Mouse (Mus musculus) embryonic fibroblast, embryonic 13.5 days (primary cell): ENCODE results near the gene Anxa6. TPM values are rescaled to one million over a fixed set of nuclear protein-coding genes. Genes with fewer than 3 reads are reported as not detected.

ENCODE experiments used
- H3K27ac ChIP-seq: 2 replicates; pipeline ENCODE4 v1.5.1; 2012; ENCODE audit warnings: low read length, control low read depth, inconsistent platforms; ENCODE audit not compliant: insufficient read depth
- H3K4me1 ChIP-seq: 2 replicates; pipeline ENCODE4 v1.6.1; 2011; ENCODE audit warnings: low read length; ENCODE audit not compliant: control insufficient read depth, insufficient read depth
- H3K4me3 ChIP-seq: 2 replicates; pipeline ENCODE4 v1.5.1; 2011; ENCODE audit warnings: mild to moderate bottlenecking, control low read depth, low read length; ENCODE audit not compliant: insufficient read depth
- CTCF ChIP-seq: IDR thresholded peaks from 2 replicates; pipeline ENCODE4 v1.5.1; 2011; ENCODE audit warnings: mild to moderate bottlenecking, control low read depth, low read length, moderate library complexity, borderline replicate concordance; ENCODE audit not compliant: insufficient read depth
- POLR2A ChIP-seq: IDR thresholded peaks from 2 replicates; pipeline ENCODE4 v1.6.1; 2011; ENCODE audit warnings: low read depth, mild to moderate bottlenecking, control low read depth, low read length, moderate library complexity
- polyA plus RNA-seq: library from polyadenylated mRNA; stranded (reverse); fragments of >200 nt; gene quantifications from 2 replicates; pipeline ENCODE4 v1.2.4, GENCODE M21; 2011; ENCODE audit warnings: low read depth; ENCODE audit not compliant: missing spikeins, insufficient read length

Gene Anxa6
- polyA plus RNA-seq, 1 experiment = 288 TPM

DNA sequence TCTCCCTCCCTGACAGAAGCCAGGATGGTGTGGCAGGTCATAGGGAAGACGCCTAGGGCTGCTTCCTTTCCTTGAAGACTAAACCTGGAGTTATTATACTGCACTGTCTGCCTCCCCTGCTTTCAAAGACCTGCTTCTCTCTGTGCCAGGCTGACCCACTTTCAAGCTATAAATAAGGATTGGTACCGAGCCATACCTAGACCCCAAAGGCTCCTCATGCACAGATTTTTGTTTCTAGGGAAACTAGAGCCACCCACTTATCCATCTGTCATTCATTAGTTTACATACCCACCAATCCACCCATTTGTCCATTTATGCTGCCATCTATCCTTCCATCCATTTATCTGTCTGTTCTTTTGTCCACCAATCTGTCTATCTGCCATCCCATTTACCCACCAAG, 16.0 kb downstream of the Anxa6 start:
- H3K27ac ChIP-seq = no peak overlapping the region
- TF ChIP-seq CTCF = no peak
- no peak for TF ChIP-seq POLR2A
- peaks cover 15% of the 10 kb centered on the region for H3K4me1 ChIP-seq
- no peak overlapping the region for H3K4me3 ChIP-seq

DNA sequence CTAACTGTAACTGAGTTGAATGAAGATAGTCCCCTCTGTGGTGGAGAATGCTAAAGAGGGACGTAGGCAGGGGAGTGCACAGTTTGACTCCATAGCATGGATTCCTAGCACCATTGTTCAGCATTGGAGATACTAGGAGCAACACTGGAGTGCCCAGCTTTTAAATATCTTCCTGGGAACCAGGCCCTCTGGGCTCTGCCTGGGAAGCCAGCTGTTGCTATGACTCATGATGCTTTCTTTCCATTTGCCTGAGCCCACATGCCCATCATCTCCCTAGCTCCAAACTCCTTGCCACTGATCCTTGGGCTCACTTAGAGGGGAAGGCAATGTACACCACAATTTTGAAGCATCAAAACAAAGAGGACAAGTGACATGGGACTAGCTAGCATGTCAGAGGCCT, 16.5 kb downstream of the Anxa6 start:
- no peak overlapping the region for H3K4me3 ChIP-seq
- peaks cover 10% of the 10 kb centered on the region for H3K4me1 ChIP-seq
- no peak for TF ChIP-seq POLR2A
- no peak for TF ChIP-seq CTCF

DNA sequence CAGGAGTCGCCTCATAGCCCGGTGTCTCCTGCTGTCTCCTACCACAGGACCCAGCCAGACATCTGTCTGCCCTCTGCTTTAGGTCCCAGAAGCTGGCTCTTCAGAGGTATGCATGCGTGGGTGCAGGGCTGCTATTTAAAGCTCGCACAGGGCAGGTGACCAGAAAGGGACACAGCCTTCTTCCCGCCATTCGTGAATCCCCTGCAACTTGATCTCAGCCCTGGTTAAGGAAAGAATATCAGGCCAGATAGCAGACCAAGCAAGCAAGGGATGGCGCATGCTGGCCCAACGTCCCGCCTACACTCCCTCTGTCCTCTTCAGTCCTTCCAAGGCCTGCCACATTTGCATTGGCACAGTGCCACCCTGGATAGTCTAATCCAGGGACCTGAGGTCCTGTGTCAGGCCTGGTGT, 17.4 kb downstream of the Anxa6 start:
- H3K27ac ChIP-seq = no peak overlapping the region
- peaks cover 5% of the 10 kb centered on the region; the same call in 1 of the 2 replicates for H3K4me1 ChIP-seq
- no peak overlapping the region for H3K4me3 ChIP-seq
- TF ChIP-seq POLR2A (no peak), CTCF (no peak)

More for the DNA sequence above, 16.5 kb downstream of the Anxa6 start:
- H3K27ac ChIP-seq = no peak overlapping the region

DNA sequence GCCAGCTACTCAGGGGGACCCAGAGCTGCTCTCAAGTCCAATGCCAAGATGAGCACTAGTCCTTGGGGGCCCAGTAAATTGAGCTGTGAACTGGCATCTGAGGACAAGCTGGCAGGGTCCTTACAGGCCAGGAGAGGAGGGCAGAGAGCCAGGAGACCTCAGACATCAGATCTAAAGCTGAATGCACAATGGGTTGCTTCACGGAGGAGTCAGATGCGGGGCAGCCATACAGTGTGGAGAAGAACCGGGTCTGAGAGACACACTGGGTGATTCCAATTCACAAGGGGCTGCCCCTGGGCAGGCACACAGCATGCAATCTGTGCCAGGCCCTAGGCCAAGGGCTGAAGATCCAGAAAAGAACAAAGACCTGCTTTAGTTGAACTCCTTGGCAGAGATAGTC, 18.0 kb downstream of the Anxa6 start:
- Histone ChIP-seq H3K27ac (no peak overlapping the region), H3K4me1 (peaks cover 5% of the 10 kb centered on the region; the same call in 1 of the 2 replicates), H3K4me3 (no peak overlapping the region)
- no peak for TF ChIP-seq CTCF
- no peak for TF ChIP-seq POLR2A

DNA sequence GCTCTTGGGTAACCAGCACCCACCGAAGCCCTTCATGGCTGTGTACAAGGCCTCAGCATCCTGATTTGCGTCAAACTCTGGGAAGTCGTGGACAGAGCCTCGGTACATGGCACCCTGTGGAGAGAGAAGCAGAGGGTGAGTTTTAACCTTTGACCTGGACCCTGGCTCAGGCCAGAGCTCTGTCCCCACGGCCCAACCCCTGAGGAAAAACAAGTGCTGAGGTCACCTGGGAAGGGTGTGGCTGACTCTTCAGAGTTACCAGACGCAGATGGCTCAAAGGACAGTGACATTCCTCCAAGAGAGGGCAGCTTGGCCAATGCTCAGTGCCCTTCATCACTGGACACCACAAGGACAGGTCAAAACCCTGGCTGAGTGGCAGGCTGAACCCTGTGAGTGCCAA, 19.4 kb downstream of the Anxa6 start:
- H3K4me1 ChIP-seq = peaks cover 2% of the 10 kb centered on the region; the same call in 1 of the 2 replicates
- no peak overlapping the region for H3K27ac ChIP-seq
- TF ChIP-seq CTCF = no peak
- no peak for TF ChIP-seq POLR2A
- H3K4me3 ChIP-seq = no peak overlapping the region

DNA sequence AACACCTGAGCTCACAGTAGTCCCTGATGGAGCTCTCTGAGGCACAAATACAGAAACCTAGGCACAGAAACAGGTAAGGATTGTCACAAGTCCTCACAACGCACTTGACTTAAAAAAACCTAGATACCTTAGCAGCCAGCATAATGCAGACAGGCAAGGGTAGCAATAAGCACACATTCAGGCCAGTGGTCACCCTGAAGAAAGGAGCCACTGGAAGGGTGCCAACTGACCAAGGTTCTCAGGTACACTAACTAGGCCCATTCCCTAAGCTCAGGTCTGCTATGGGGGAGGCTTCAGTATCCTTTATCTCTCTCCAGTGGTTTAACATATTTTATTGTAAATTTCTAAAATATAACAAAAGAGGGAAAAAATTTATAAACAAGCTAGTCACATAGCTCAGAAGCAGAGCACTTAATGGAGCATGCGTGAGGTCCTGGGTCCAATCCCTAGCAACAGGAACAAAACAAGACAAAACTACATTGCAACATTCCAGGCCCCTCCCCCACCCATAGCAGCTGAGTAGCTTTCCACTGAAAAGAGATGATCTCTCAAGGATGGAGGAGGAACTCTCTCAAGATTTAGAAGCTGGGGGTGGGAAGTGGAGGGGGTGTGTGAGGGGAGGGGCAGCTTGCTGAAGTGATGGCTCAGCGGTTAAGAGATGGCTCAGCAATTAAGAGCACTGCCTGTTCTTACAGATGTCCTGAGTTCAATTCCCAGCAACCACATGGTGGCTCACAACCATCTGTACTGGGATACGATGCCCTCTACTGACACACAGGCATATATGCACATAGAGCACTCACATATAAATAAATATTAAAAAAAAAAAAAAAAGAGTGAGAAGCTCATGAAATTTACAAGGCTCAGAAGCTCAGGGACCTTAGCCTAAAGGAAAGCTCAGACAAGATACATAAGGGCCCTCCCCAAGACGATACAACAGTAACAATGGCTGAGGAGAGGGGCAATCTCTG, 20.4 kb downstream of the Anxa6 start:
- Histone ChIP-seq H3K4me3 (no peak overlapping the region), H3K27ac (no peak overlapping the region), H3K4me1 (peaks cover 2% of the 10 kb centered on the region; the same call in 1 of the 2 replicates)
- TF ChIP-seq POLR2A = no peak
- no peak for TF ChIP-seq CTCF

DNA sequence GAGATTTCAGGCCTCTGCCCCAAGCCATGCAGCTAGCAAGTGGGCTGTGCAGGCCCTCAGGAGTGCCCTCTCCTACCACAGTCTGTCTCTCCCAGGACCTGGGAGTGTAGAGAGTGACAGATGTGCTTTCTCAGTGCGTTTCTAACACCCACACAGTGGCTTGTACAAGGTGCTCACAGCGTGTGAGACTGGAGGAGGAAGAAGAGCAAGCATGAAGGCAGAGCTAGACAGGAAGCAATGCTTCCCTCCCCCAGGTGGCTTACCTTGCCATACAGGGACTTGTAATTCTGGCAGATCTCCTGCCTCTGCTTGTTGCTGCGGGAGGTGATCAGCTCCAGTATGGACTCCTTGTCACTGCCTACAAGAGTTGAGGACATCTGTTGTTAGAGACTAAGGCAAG, 21.8 kb downstream of the Anxa6 start:
- Histone ChIP-seq H3K27ac (no peak overlapping the region), H3K4me1 (no peaks in the 10 kb centered on the region), H3K4me3 (no peak overlapping the region)

DNA sequence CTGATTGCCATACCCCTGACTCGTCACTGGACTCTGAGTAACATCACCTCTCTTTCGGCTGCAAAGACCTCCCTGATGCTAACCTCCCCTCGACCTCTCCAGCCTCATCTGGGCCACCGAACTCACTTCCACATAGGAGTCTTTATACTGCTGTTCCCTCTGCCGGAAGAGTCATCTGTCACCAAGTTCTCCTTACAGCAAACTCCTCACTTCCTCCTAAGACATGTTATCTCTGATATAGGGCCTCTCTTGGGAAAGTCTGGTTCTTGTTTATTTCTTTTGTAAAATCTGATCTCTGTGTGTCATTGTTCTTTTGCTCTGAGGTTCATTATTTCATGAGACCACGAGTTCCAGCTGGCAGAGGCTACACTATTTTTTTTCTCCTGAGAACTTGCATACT, 25.0 kb downstream of the Anxa6 start:
- H3K27ac ChIP-seq = no peak overlapping the region
- TF ChIP-seq POLR2A = no peak
- no peak for TF ChIP-seq CTCF
- no peaks in the 10 kb centered on the region for H3K4me1 ChIP-seq
- H3K4me3 ChIP-seq = no peak overlapping the region

More for the DNA sequence above, 21.8 kb downstream of the Anxa6 start:
- TF ChIP-seq CTCF (no peak), POLR2A (no peak)

DNA sequence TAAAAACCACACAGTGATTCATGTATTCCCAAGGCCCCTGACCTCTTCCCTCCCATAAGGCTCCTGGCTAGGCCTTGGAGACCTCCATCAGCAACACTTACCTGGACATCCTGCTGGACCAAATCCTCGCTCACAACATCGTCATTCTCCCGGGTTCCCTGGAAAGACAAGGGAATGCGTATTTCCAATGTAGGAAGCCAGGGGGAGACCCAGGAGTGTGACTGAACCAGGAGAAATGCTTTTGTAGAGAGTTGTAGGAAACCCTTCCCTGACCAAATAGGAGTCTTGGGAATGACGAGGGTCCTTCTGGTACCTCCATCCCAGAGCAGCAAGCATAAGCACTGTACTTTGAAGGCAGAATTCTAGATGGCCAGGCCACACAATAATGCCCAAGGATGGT, 27.6 kb downstream of the Anxa6 start:
- H3K27ac ChIP-seq = no peak overlapping the region
- no peak for TF ChIP-seq CTCF
- TF ChIP-seq POLR2A = no peak
- H3K4me1 ChIP-seq = no peaks in the 10 kb centered on the region
- no peak overlapping the region for H3K4me3 ChIP-seq

DNA sequence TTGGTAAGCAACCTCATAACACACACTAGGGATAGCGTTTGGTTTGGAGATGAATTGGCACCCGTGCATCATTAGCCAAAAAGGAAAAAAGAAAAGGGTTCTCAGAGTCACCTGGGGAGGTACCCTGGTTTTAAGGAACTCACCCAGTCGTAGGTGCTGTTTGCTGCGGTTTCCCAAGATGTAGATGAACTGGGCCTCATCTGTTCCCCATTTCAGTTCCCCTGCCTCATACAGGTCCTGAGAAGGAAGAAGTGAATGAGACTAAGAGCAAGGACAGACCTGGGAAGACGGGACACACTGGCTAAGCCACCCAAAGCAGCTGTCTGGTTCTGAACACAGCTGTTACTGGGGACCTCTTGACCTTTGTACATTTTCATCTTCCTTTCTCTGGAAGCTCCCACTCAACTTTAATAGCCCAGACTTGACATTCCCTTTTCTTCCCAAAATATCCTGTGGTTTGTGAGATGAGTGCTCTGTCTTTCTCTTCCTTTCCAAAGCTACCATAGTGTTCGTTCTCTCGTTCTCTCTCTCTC, 28.2 kb downstream of the Anxa6 start:
- TF ChIP-seq POLR2A (no peak), CTCF (no peak)
- no peak overlapping the region for H3K4me3 ChIP-seq
- H3K27ac ChIP-seq = no peak overlapping the region
- no peaks in the 10 kb centered on the region for H3K4me1 ChIP-seq

DNA sequence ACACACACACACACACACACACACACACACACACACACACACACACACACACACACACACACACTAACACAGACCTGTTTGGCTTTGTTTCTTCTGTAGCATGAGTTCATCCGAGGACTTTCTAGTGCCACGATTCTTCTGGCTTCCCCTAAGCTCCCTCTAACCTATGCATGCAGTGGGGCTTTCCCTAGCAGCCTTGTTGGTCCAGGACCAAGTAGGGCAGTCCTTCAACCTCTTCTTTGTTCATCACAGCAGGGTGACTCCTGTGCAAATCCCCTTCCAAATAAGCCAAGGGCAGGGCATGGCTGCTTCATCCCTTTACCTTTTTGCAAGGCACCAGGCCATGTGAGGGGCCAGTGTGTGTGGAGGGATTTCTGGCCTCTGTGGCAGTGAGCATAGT, 34.5 kb downstream of the Anxa6 start:
- no peak overlapping the region for H3K27ac ChIP-seq
- TF ChIP-seq POLR2A (no peak), CTCF (no peak)
- H3K4me3 ChIP-seq = no peak overlapping the region
- no peaks in the 10 kb centered on the region for H3K4me1 ChIP-seq
